Mouse (Mus musculus) neutrophil, adult 5-6 weeks (primary cell): ENCODE data around the gene Zfp592. TPM values are rescaled to one million over a fixed set of nuclear protein-coding genes. Genes with fewer than 3 reads are reported as not detected.

Source experiments
- ATAC-seq: fragments of 151-379, 151-347 bp; 2 replicates; pipeline ENCODE4 v1.8.0; 2017; ENCODE audit warnings: mild to moderate bottlenecking, moderate TSS enrichment; ENCODE audit not compliant: insufficient number of reproducible peaks, poor library complexity, low FRiP score, severe bottlenecking; ENCODE audit errors: extremely low read depth
- total RNA-seq: library from RNA; stranded (forward); fragments of 200-1000 nt; gene quantifications from 2 replicates; pipeline ENCODE4 v1.2.3, GENCODE M21; 2017

Zfp592 gene
- total RNA-seq, 1 experiment from 2014 or later: 69.0 TPM

GRCm38 (mm10) chr7:81047847-81048246 is 54.4 kb downstream of the Zfp592 start:
- no peak for ATAC-seq

GRCm38 (mm10) chr7:81048513-81048912 is 55.0 kb downstream of the Zfp592 start:
- no peak for ATAC-seq

- no peak for ATAC-seq
These were observed 56.5 kb downstream of the Zfp592 start for GRCm38 (mm10) chr7:81049966-81050365.

- no peak for ATAC-seq
These were observed 62.4 kb downstream of the Zfp592 start for GRCm38 (mm10) chr7:81055709-81056370.

GRCm38 (mm10) chr7:81057471-81057870 is 64.0 kb downstream of the Zfp592 start, which contains the start of gene Alpk3:
Gene Alpk3 (plus strand): TSS chr7:81057600.
- ATAC-seq: no peak

- no peak for ATAC-seq
These were observed 64.6 kb downstream of the Zfp592 start for GRCm38 (mm10) chr7:81057901-81058711.

- no peak for ATAC-seq
These were observed 65.3 kb downstream of the Zfp592 start for GRCm38 (mm10) chr7:81058712-81059154.

- no peak for ATAC-seq
These were observed 65.9 kb downstream of the Zfp592 start for GRCm38 (mm10) chr7:81059388-81059787.

- peak; percentile 47; the same call in 1 of the 2 replicates for ATAC-seq
These were observed 67.4 kb downstream of the Zfp592 start for GRCm38 (mm10) chr7:81060908-81061307.

- ATAC-seq: no peak
These were observed 68.5 kb downstream of the Zfp592 start for GRCm38 (mm10) chr7:81061936-81062335.

- no peak for ATAC-seq
These were observed 69.9 kb downstream of the Zfp592 start for GRCm38 (mm10) chr7:81063332-81063731.

- ATAC-seq: no peak
These were observed 73.2 kb downstream of the Zfp592 start for GRCm38 (mm10) chr7:81066714-81067113.

- no peak for ATAC-seq
These were observed 79.0 kb downstream of the Zfp592 start for GRCm38 (mm10) chr7:81072463-81072862.

- no peak for ATAC-seq
These were observed 79.8 kb downstream of the Zfp592 start for GRCm38 (mm10) chr7:81073273-81073672.

- no peak for ATAC-seq
These were observed 81.1 kb downstream of the Zfp592 start for GRCm38 (mm10) chr7:81074546-81074945.

- peak; percentile 17; the same call in 1 of the 2 replicates for ATAC-seq
These were observed 81.8 kb downstream of the Zfp592 start for GRCm38 (mm10) chr7:81075299-81075698.

- no peak for ATAC-seq
These were observed 82.3 kb downstream of the Zfp592 start for GRCm38 (mm10) chr7:81075732-81076131.

GRCm38 (mm10) chr7:81077009-81077408 is 83.5 kb downstream of the Zfp592 start:
- ATAC-seq: no peak

- ATAC-seq: no peak
These were observed 85.3 kb downstream of the Zfp592 start for GRCm38 (mm10) chr7:81078740-81079139.

- ATAC-seq: no peak
These were observed 100.0 kb downstream of the Zfp592 start for GRCm38 (mm10) chr7:81093420-81093965.
